Mouse (Mus musculus) testis, adult 2 months (tissue): ENCODE data around the gene Myh14. TPM values are rescaled to one million over a fixed set of nuclear protein-coding genes. Genes with fewer than 3 reads are reported as not detected.

Source experiments
- H3K27ac ChIP-seq: fragments of 200-500 bp; 2 replicates; pipeline ENCODE4 v1.5.1; 2012; ENCODE audit warnings: low read depth, low read length; ENCODE audit not compliant: control insufficient read depth, insufficient read depth
- H3K27me3 ChIP-seq: fragments of 200-500 bp; 2 replicates; pipeline ENCODE4 v1.6.1; 2012; ENCODE audit warnings: mild to moderate bottlenecking, low read length, moderate library complexity; ENCODE audit not compliant: control insufficient read depth, insufficient read depth
- H3K36me3 ChIP-seq: fragments of 200-500 bp; 2 replicates; pipeline ENCODE4 v1.6.1; 2012; ENCODE audit warnings: mild to moderate bottlenecking, low read length; ENCODE audit not compliant: control insufficient read depth, insufficient read depth
- H3K4me1 ChIP-seq: fragments of 200-500 bp; 2 replicates; pipeline ENCODE4 v1.6.1; 2012; ENCODE audit warnings: low read length; ENCODE audit not compliant: control insufficient read depth, insufficient read depth
- H3K4me3 ChIP-seq: fragments of 200-500 bp; 2 replicates; pipeline ENCODE4 v1.5.1; 2012; ENCODE audit warnings: low read depth, mild to moderate bottlenecking, low read length, moderate library complexity, mixed read lengths; ENCODE audit not compliant: control insufficient read depth
- CTCF ChIP-seq: fragments of 200-500 bp; IDR thresholded peaks from 2 replicates; pipeline ENCODE4 v1.5.1; 2012; ENCODE audit warnings: low read depth, mild to moderate bottlenecking, inconsistent platforms, low read length, moderate library complexity; ENCODE audit not compliant: control insufficient read depth, insufficient read depth, insufficient replicate concordance
- POLR2A ChIP-seq: fragments of 200-500 bp; IDR thresholded peaks from 2 replicates; pipeline ENCODE4 v1.6.1; 2012; ENCODE audit warnings: low read depth, mild to moderate bottlenecking, inconsistent platforms, low read length, moderate library complexity; ENCODE audit not compliant: control insufficient read depth
- polyA plus RNA-seq: library from polyadenylated mRNA; depleted of rRNA; stranded (reverse); fragments of >200 nt; gene quantifications from 2 replicates; pipeline ENCODE4 v1.2.3, GENCODE M21; 2012

Gene Myh14
- polyA plus RNA-seq, 1 experiment: 1.2 TPM

- Histone ChIP-seq H3K27ac (no peak overlapping the region), H3K36me3 (no peaks in the 10 kb centered on the region), H3K4me3 (no peak overlapping the region), H3K27me3 (peaks cover 3% of the 10 kb centered on the region; the same call in 1 of the 2 replicates), H3K4me1 (peaks cover under 1% of the 10 kb centered on the region; the same call in 1 of the 2 replicates)
- TF ChIP-seq POLR2A (no peak), CTCF (no peak)
Measured at GRCm38 (mm10) chr7:44600691-44601262, 69.9 kb downstream of the Myh14 start.

GRCm38 (mm10) chr7:44598336-44598735 lies 72.3 kb downstream of the Myh14 start:
- H3K36me3 ChIP-seq: no peaks in the 10 kb centered on the region
- TF ChIP-seq CTCF: no peak
- no peak for TF ChIP-seq POLR2A
- H3K4me1 ChIP-seq: peaks cover 8% of the 10 kb centered on the region
- peaks cover 3% of the 10 kb centered on the region; the same call in 1 of the 2 replicates for H3K27me3 ChIP-seq
- no peak overlapping the region for H3K4me3 ChIP-seq
- H3K27ac ChIP-seq: no peak overlapping the region

DNA sequence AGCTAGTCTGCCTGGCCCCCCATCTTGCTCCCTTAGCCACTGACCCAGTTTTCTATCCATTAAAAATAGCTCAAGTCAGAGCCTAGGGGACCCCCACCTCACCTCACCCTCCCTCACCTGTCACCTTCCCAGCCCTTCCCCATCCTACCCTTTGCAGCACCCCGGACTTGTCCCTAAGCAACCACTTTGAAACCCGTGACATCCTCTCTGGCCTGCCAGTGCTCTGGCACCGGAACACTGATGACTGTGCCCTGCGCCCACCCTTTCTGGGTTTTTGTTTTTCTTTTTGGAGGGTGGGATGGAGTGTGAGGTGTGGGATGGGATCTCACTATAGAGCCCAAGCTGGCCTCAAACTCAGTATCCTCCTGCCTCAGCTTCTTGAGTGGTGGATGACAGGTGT lies 73.0 kb downstream of the Myh14 start:
- Histone ChIP-seq H3K27ac (no peak overlapping the region), H3K27me3 (peaks cover 3% of the 10 kb centered on the region; the same call in 1 of the 2 replicates), H3K36me3 (no peaks in the 10 kb centered on the region), H3K4me3 (no peak overlapping the region), H3K4me1 (peaks cover 8% of the 10 kb centered on the region)
- TF ChIP-seq CTCF: no peak
- no peak for TF ChIP-seq POLR2A

- Histone ChIP-seq H3K4me3 (no peak overlapping the region), H3K36me3 (no peaks in the 10 kb centered on the region), H3K27me3 (peaks cover 3% of the 10 kb centered on the region; the same call in 1 of the 2 replicates), H3K4me1 (peaks cover 11% of the 10 kb centered on the region), H3K27ac (no peak overlapping the region)
- TF ChIP-seq CTCF (no peak), POLR2A (no peak)
Measured at GRCm38 (mm10) chr7:44596996-44597538, 73.6 kb downstream of the Myh14 start.

GRCm38 (mm10) chr7:44596051-44596450 lies 74.6 kb downstream of the Myh14 start:
- TF ChIP-seq POLR2A (no peak), CTCF (no peak)
- H3K36me3 ChIP-seq: no peaks in the 10 kb centered on the region
- no peaks in the 10 kb centered on the region; the same call in 1 of the 2 replicates for H3K27me3 ChIP-seq
- H3K4me3 ChIP-seq: no peak overlapping the region
- H3K4me1 ChIP-seq: peaks cover 20% of the 10 kb centered on the region
- H3K27ac ChIP-seq: no peak overlapping the region

DNA sequence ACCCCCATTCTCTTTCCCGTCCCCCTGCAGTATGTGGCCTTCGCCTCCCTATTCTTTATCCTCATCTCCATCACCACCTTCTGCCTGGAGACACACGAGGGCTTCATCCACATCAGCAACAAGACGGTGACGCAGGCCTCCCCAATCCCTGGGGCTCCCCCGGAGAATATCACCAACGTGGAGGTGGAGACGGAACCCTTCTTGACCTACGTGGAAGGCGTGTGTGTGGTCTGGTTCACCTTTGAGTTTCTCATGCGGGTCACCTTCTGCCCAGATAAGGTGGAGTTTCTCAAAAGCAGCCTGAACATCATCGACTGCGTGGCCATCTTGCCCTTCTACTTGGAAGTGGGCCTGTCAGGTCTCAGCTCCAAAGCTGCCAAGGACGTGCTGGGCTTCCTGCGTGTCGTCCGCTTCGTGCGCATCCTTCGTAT lies 75.5 kb downstream of the Myh14 start:
- Histone ChIP-seq H3K4me1 (peaks cover 26% of the 10 kb centered on the region), H3K27ac (no peak overlapping the region), H3K4me3 (no peak overlapping the region), H3K27me3 (no peaks in the 10 kb centered on the region; the same call in none of the 2 replicates), H3K36me3 (no peaks in the 10 kb centered on the region)
- TF ChIP-seq CTCF (no peak), POLR2A (no peak)

DNA sequence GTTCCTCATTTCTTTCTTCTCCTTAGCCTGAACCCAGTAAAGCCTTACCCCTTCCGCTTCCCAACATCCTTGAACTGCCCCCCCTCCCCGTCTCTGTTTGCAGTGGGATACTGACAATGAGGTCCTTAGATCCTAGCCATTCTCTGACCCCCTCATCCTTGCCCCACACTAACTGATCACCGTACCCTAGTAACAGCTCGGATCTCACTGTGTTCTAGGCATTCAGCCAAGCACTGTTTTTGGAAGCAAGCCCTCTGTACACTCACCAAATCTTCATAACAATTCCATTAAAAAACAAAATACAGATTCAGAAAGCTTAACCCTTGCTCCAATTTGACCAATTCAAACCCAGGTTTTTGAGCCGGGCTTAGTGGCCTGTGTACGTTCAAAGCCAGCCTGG lies 76.4 kb downstream of the Myh14 start:
- TF ChIP-seq CTCF (no peak), POLR2A (no peak)
- Histone ChIP-seq H3K27me3 (no peaks in the 10 kb centered on the region; the same call in none of the 2 replicates), H3K36me3 (no peaks in the 10 kb centered on the region), H3K27ac (no peak overlapping the region), H3K4me1 (peaks cover 32% of the 10 kb centered on the region), H3K4me3 (no peak overlapping the region)

GRCm38 (mm10) chr7:44593775-44594174 lies 76.9 kb downstream of the Myh14 start:
- TF ChIP-seq POLR2A (no peak), CTCF (no peak)
- Histone ChIP-seq H3K4me3 (no peak overlapping the region), H3K36me3 (no peaks in the 10 kb centered on the region), H3K27me3 (peaks cover 2% of the 10 kb centered on the region), H3K27ac (no peak overlapping the region), H3K4me1 (peaks cover 37% of the 10 kb centered on the region)
